Mouse (Mus musculus) testis, adult 2 months (tissue): ENCODE data around the gene Plppr3.

Source experiments
- CTCF ChIP-seq: fragments of 200-500 bp; IDR thresholded peaks from 2 replicates; pipeline ENCODE4 v1.5.1; 2012; ENCODE audit warnings: low read depth, mild to moderate bottlenecking, inconsistent platforms, low read length, moderate library complexity; ENCODE audit not compliant: control insufficient read depth, insufficient read depth, insufficient replicate concordance
- POLR2A ChIP-seq: fragments of 200-500 bp; IDR thresholded peaks from 2 replicates; pipeline ENCODE4 v1.6.1; 2012; ENCODE audit warnings: low read depth, mild to moderate bottlenecking, inconsistent platforms, low read length, moderate library complexity; ENCODE audit not compliant: control insufficient read depth

- TF ChIP-seq POLR2A (no peak), CTCF (no peak)
Observed at GRCm38 (mm10) chr10:79860079-79860911, 14.1 kb downstream of the Plppr3 start.
